Mouse (Mus musculus): ENCODE data around the gene Fam81b.

DNA sequence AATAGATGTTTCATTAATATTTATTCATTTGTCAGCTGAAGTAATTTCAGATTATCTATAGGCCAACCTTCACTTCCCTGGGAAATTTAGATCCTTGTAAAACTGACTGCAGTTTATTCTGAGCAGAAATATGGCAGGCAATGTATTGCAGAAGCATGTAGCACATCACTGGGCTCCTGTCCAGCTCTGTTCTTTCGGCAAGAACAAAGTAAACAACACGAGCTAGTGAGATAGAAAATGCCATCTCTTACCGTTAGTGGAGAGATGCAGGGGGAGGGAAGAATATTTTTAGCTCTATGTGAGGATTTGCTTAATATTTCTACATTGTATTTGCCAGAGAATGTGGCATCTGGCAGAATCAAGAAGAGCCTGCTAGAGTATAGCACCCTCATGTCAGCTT, 13.8 kb upstream of the Fam81b start:
- no peak for TF ChIP-seq CTCF (conservative IDR thresholded peaks at IDR 0.05; ENCODE audit: low read length)
- no peak for TF ChIP-seq POU5F1 (IDR thresholded peaks at IDR 0.05; ENCODE audit: borderline replicate concordance, low read length)

All from E14TG2a.4 (cell line).